Mouse (Mus musculus) lung, postnatal 0 days (tissue): Measurements from ENCODE around the gene Rbfox2.

Experiments used
- CTCF ChIP-seq: IDR thresholded peaks from 2 replicates; pipeline ENCODE4 v1.5.1; 2016; ENCODE audit warnings: antibody characterized with exemption, mild to moderate bottlenecking
- EP300 ChIP-seq: IDR thresholded peaks from 2 replicates; pipeline ENCODE4 v1.6.1; 2016; ENCODE audit warnings: antibody characterized with exemption, mild to moderate bottlenecking, control low read depth

GRCm38 (mm10) chr15:77249421-77249820 lies 57.4 kb downstream of the Rbfox2 start:
- TF ChIP-seq CTCF: no peak
- TF ChIP-seq EP300: no peak
